Mouse (Mus musculus): ENCODE results near the gene Rnasek. TPM values are rescaled to one million over a fixed set of nuclear protein-coding genes. Genes with fewer than 3 reads are reported as not detected.

Gene Rnasek
- polyA plus RNA-seq (2012; rRNA removed): 106 and 125 TPM in 2 replicates

GRCm38 (mm10) chr11:70239541-70240279 is at the start of gene Rnasek, which contains the start of gene Gm21988:
TSS of gene Rnasek (minus strand) at chr11:70239842.
TSS of gene Gm21988 (minus strand) at chr11:70239830.
- DNase-seq (ENCODE audit: low read depth): peak; percentile 95
- no peak for TF ChIP-seq CTCF (IDR thresholded peaks at IDR 0.05; ENCODE audit: borderline replicate concordance, extremely low read depth, insufficient read depth, insufficient read length)
- peak; percentile 23; the same call in 1 of the 2 replicates for TF ChIP-seq POLR2A (IDR thresholded peaks at IDR 0.05; ENCODE audit: borderline replicate concordance, extremely low read depth, insufficient read depth, insufficient read length, poor library complexity, severe bottlenecking)

GRCm38 (mm10) chr11:70289236-70289635 is 49.6 kb upstream of the Rnasek start:
- TF ChIP-seq POLR2A (IDR thresholded peaks at IDR 0.05; ENCODE audit: borderline replicate concordance, extremely low read depth, insufficient read depth, insufficient read length, poor library complexity, severe bottlenecking) (no peak), CTCF (IDR thresholded peaks at IDR 0.05; ENCODE audit: borderline replicate concordance, extremely low read depth, insufficient read depth, insufficient read length) (no peak)
- DNase-seq (ENCODE audit: low read depth): peak; percentile 11

GRCm38 (mm10) chr11:70288102-70288501 is 48.5 kb upstream of the Rnasek start:
- no peak for TF ChIP-seq POLR2A (IDR thresholded peaks at IDR 0.05; ENCODE audit: borderline replicate concordance, extremely low read depth, insufficient read depth, insufficient read length, poor library complexity, severe bottlenecking)
- TF ChIP-seq CTCF (IDR thresholded peaks at IDR 0.05; ENCODE audit: borderline replicate concordance, extremely low read depth, insufficient read depth, insufficient read length): no peak
- DNase-seq (ENCODE audit: low read depth): no peak

GRCm38 (mm10) chr11:70285686-70286085 is 46.0 kb upstream of the Rnasek start:
- DNase-seq (ENCODE audit: low read depth): no peak
- TF ChIP-seq POLR2A (IDR thresholded peaks at IDR 0.05; ENCODE audit: borderline replicate concordance, extremely low read depth, insufficient read depth, insufficient read length, poor library complexity, severe bottlenecking) (no peak), CTCF (IDR thresholded peaks at IDR 0.05; ENCODE audit: borderline replicate concordance, extremely low read depth, insufficient read depth, insufficient read length) (no peak)

GRCm38 (mm10) chr11:70284757-70285156 is 45.1 kb upstream of the Rnasek start:
- no peak for TF ChIP-seq CTCF (IDR thresholded peaks at IDR 0.05; ENCODE audit: borderline replicate concordance, extremely low read depth, insufficient read depth, insufficient read length)
- no peak for TF ChIP-seq POLR2A (IDR thresholded peaks at IDR 0.05; ENCODE audit: borderline replicate concordance, extremely low read depth, insufficient read depth, insufficient read length, poor library complexity, severe bottlenecking)
- DNase-seq (ENCODE audit: low read depth): no peak

- TF ChIP-seq POLR2A (IDR thresholded peaks at IDR 0.05; ENCODE audit: borderline replicate concordance, extremely low read depth, insufficient read depth, insufficient read length, poor library complexity, severe bottlenecking) (no peak), CTCF (IDR thresholded peaks at IDR 0.05; ENCODE audit: borderline replicate concordance, extremely low read depth, insufficient read depth, insufficient read length) (no peak)
- no peak for DNase-seq (ENCODE audit: low read depth)
Observed at GRCm38 (mm10) chr11:70283666-70284065, 44.0 kb upstream of the Rnasek start.

- peak; percentile 33 for DNase-seq (ENCODE audit: low read depth)
- TF ChIP-seq POLR2A (IDR thresholded peaks at IDR 0.05; ENCODE audit: borderline replicate concordance, extremely low read depth, insufficient read depth, insufficient read length, poor library complexity, severe bottlenecking) (no peak), CTCF (IDR thresholded peaks at IDR 0.05; ENCODE audit: borderline replicate concordance, extremely low read depth, insufficient read depth, insufficient read length) (no peak)
Observed at GRCm38 (mm10) chr11:70280441-70280840, 40.8 kb upstream of the Rnasek start.

GRCm38 (mm10) chr11:70278961-70279360 is 39.3 kb upstream of the Rnasek start:
- TF ChIP-seq CTCF (IDR thresholded peaks at IDR 0.05; ENCODE audit: borderline replicate concordance, extremely low read depth, insufficient read depth, insufficient read length) (no peak), POLR2A (IDR thresholded peaks at IDR 0.05; ENCODE audit: borderline replicate concordance, extremely low read depth, insufficient read depth, insufficient read length, poor library complexity, severe bottlenecking) (no peak)
- DNase-seq (ENCODE audit: low read depth): no peak

GRCm38 (mm10) chr11:70271641-70272040 is 32.0 kb upstream of the Rnasek start:
- TF ChIP-seq CTCF (IDR thresholded peaks at IDR 0.05; ENCODE audit: borderline replicate concordance, extremely low read depth, insufficient read depth, insufficient read length) (no peak), POLR2A (IDR thresholded peaks at IDR 0.05; ENCODE audit: borderline replicate concordance, extremely low read depth, insufficient read depth, insufficient read length, poor library complexity, severe bottlenecking) (no peak)
- no peak for DNase-seq (ENCODE audit: low read depth)

- TF ChIP-seq POLR2A (IDR thresholded peaks at IDR 0.05; ENCODE audit: borderline replicate concordance, extremely low read depth, insufficient read depth, insufficient read length, poor library complexity, severe bottlenecking): no peak
- no peak for TF ChIP-seq CTCF (IDR thresholded peaks at IDR 0.05; ENCODE audit: borderline replicate concordance, extremely low read depth, insufficient read depth, insufficient read length)
- DNase-seq (ENCODE audit: low read depth): no peak
Observed at GRCm38 (mm10) chr11:70266405-70266804, 26.8 kb upstream of the Rnasek start.

- DNase-seq (ENCODE audit: low read depth): no peak
- TF ChIP-seq POLR2A (IDR thresholded peaks at IDR 0.05; ENCODE audit: borderline replicate concordance, extremely low read depth, insufficient read depth, insufficient read length, poor library complexity, severe bottlenecking) (no peak), CTCF (IDR thresholded peaks at IDR 0.05; ENCODE audit: borderline replicate concordance, extremely low read depth, insufficient read depth, insufficient read length) (no peak)
Observed at GRCm38 (mm10) chr11:70265819-70266218, 26.2 kb upstream of the Rnasek start.

GRCm38 (mm10) chr11:70265252-70265651 is 25.6 kb upstream of the Rnasek start:
- DNase-seq (ENCODE audit: low read depth): no peak
- no peak for TF ChIP-seq CTCF (IDR thresholded peaks at IDR 0.05; ENCODE audit: borderline replicate concordance, extremely low read depth, insufficient read depth, insufficient read length)
- TF ChIP-seq POLR2A (IDR thresholded peaks at IDR 0.05; ENCODE audit: borderline replicate concordance, extremely low read depth, insufficient read depth, insufficient read length, poor library complexity, severe bottlenecking): no peak
